Mouse (Mus musculus) gastrocnemius, adult 18-20 months (tissue): ENCODE measurements at regions not wholly inside any gene's neighbourhood (a gene's known extent, or its start where the extent isn't known, plus 50 kb on each side); places are given as distances from the start of the nearest gene placed in this dataset.
"Not testable (repeated sequence)": the region's sequence is repeated elsewhere in the genome, so short reads cannot be mapped to it uniquely, and the experiment has no call there.

Source experiments
- DNase-seq: peaks from one replicate; pipeline ENCODE4 v3.0.0; 2021; ENCODE audit warnings: low spot score

DNA sequence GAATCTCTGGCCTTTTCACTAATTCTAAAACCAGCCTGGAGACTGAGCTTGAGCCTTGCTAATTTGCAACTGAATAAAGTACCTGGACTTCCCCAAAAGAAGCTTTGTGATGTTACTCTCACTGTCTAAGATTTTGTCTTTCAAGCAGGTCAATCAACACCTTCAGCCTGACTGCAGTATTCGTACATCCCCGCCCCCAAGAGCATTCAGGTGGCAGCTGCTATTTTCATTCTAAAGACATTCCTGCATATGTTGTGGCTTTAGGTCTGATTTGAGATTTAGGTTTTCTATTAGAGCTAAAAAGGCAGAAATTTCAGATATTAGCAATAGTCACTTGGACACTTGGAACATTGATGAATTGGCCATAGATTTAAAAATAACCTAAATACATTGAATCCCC is 1385.4 kb upstream of the 1700008P02Rik start:
- DNase-seq, result not testable (repeated sequence)

DNA sequence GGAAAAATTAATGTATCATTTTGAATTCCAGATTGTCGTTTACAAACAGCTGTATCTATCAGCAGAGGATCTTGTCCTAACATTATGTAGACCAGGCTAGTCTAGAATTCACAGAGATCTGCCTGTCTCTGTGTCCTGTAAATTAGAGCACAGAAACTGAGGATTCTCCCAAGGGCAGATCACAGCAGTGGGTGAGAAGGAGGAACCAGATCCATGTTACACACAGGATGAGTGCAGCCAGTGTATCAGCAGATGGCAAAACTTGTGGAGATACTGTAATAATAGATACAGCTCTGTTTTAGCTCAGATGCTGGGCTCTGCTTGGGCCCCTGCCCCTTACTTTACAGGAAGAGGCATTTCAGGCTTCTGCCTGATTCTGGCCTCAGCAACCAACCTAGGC is 1384.0 kb upstream of the 1700008P02Rik start:
- no peak for DNase-seq

DNA sequence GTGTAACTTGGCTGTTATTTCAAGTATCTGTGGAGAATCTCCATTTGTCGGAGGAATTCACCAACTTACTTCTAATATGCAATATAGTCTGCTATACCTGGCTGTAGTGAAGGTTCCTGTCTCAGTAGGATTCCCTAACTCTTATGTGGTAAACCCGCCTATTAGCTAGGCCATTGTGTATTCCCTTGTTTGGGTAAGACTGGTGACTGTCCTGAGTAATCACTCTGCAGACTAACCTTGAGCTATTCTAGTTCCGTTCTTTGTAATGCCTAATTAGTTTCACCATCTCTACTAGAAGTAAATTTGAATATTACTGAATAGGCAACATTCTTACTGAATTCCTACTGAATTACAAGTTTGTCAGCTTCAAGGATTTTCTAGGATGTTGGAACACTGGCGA is 1380.8 kb upstream of the 1700008P02Rik start:
- DNase-seq, result no peak

DNA sequence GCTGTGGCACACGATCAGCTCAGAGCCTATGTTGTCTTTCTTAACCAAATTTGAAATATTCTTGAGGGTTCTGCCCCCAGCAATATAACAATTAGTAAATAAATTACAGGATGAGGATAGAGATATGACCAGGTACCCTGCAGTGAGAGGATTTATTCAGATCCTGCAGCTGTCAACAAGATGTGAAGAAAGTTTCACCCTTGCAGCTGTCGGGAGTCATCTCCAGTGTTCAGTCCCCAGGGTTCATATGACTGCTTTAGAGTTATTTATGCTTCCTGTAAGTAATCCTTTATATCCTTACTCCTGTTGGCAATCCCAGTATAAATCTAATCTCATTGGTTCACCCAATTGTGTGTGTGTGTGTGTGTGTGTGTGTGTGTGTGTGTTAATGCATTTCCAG is 1372.1 kb upstream of the 1700008P02Rik start:
- no peak for DNase-seq

DNA sequence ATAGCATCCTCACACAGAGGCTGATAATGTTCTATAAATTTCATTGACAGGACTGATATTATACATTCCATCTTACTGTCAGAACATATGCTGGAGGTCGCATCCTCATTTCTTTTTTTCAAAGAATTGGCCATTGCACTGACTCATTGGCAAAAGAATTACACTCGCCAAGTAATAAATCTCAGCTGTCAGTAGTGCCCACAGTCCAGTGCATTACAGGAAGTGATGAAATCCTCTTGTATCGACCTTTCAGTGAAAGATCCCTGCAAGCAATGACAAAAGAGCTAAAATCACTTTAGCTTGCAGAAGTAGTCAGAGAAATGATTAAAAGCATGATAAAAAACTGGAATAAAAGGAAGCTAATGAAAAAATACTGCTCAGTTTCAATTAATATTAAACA is 1353.0 kb upstream of the 1700008P02Rik start:
- DNase-seq, result no peak

GRCm38 (mm10) chr3:7953911-7954310 is 1333.7 kb upstream of the 1700008P02Rik start:
- DNase-seq, result no peak

- no peak for DNase-seq
Observed at GRCm38 (mm10) chr3:7943646-7944381, 1323.6 kb upstream of the 1700008P02Rik start.
